Mouse (Mus musculus) thymus, postnatal 25 days (tissue): ENCODE measurements around the gene Ramp3.
A peak's percentile ranks its signal among the peaks of the same experiment; 100 is the strongest.

Source experiments
- DNase-seq: peaks from one replicate; pipeline ENCODE4 v3.0.0; 2022

Gene Ramp3

GRCm38 (mm10) chr11:6670826-6671225 lies 12.5 kb downstream of the Ramp3 start:
- DNase-seq, result no peak

- DNase-seq, result no peak
Observed at GRCm38 (mm10) chr11:6674701-6675100, 16.4 kb downstream of the Ramp3 start.

GRCm38 (mm10) chr11:6675402-6675801 lies 17.1 kb downstream of the Ramp3 start:
- DNase-seq, result no peak

- no peak for DNase-seq
Observed at GRCm38 (mm10) chr11:6676641-6677040, 18.3 kb downstream of the Ramp3 start.

GRCm38 (mm10) chr11:6677530-6677929 lies 19.2 kb downstream of the Ramp3 start:
- DNase-seq, result no peak

- DNase-seq, result peak; percentile 55
Observed at GRCm38 (mm10) chr11:6679694-6680396, 21.5 kb downstream of the Ramp3 start.

GRCm38 (mm10) chr11:6680397-6680818 lies 22.1 kb downstream of the Ramp3 start:
- peak; percentile 54 for DNase-seq

GRCm38 (mm10) chr11:6684741-6685140 lies 26.4 kb downstream of the Ramp3 start:
- no peak for DNase-seq

- no peak for DNase-seq
Observed at GRCm38 (mm10) chr11:6688888-6689287, 30.6 kb downstream of the Ramp3 start.

GRCm38 (mm10) chr11:6692341-6692740 lies 34.0 kb downstream of the Ramp3 start:
- no peak for DNase-seq

- DNase-seq, result no peak
Observed at GRCm38 (mm10) chr11:6694114-6694513, 35.8 kb downstream of the Ramp3 start.

GRCm38 (mm10) chr11:6695176-6695575 lies 36.9 kb downstream of the Ramp3 start:
- DNase-seq, result peak; percentile 46

GRCm38 (mm10) chr11:6696551-6696950 lies 38.2 kb downstream of the Ramp3 start:
- DNase-seq, result no peak

GRCm38 (mm10) chr11:6697751-6698150 lies 39.4 kb downstream of the Ramp3 start:
- DNase-seq, result no peak

- DNase-seq, result no peak
Observed at GRCm38 (mm10) chr11:6698281-6698680, 40.0 kb downstream of the Ramp3 start.

GRCm38 (mm10) chr11:6702258-6702657 lies 43.9 kb downstream of the Ramp3 start:
- no peak for DNase-seq

GRCm38 (mm10) chr11:6704851-6705250 lies 46.5 kb downstream of the Ramp3 start:
- DNase-seq, result no peak

GRCm38 (mm10) chr11:6705516-6705915 lies 47.2 kb downstream of the Ramp3 start:
- DNase-seq, result no peak

- DNase-seq, result peak; percentile 38
Observed at GRCm38 (mm10) chr11:6706796-6707195, 48.5 kb downstream of the Ramp3 start.

- no peak for DNase-seq
Observed at GRCm38 (mm10) chr11:6708437-6708836, 50.1 kb downstream of the Ramp3 start.

GRCm38 (mm10) chr11:6710409-6710808 lies 52.1 kb downstream of the Ramp3 start:
- no peak for DNase-seq

- no peak for DNase-seq
Observed at GRCm38 (mm10) chr11:6720746-6721145, 62.4 kb downstream of the Ramp3 start.

- DNase-seq, result no peak
Observed at GRCm38 (mm10) chr11:6726921-6727320, 68.6 kb downstream of the Ramp3 start.
